Mouse (Mus musculus): ENCODE measurements at regions not wholly inside any gene's neighbourhood (a gene's known extent, or its start where the extent isn't known, plus 50 kb on each side); places are given as distances from the start of the nearest gene placed in this dataset.

GRCm38 (mm10) chr3:81589109-81589508 lies 343.3 kb upstream of the Ctso start:
- 82% methylated on average over 3 of the region's 3 CpGs for whole genome bisulfite sequencing

GRCm38 (mm10) chr3:81629157-81629556 lies 303.2 kb upstream of the Ctso start:
- Histone ChIP-seq H3K9me3 (no peaks in the 10 kb centered on the region), H3K4me3 (no peak overlapping the region), H3K27me3 (no peaks in the 10 kb centered on the region), H3K4me2 (no peak overlapping the region), H3K9ac (no peak overlapping the region), H3K36me3 (no peaks in the 10 kb centered on the region), H3K4me1 (no peaks in the 10 kb centered on the region), H3K27ac (no peak overlapping the region)
- ATAC-seq (ENCODE audit: insufficient number of reproducible peaks, low FRiP score, low TSS enrichment, low read depth): no peak
- WGBS: 47% methylated on average over 2 of the region's 2 CpGs

More at GRCm38 (mm10) chr3:81589109-81589508, 343.3 kb upstream of the Ctso start:
- Histone ChIP-seq H3K27me3 (no peaks in the 10 kb centered on the region), H3K4me1 (no peaks in the 10 kb centered on the region), H3K27ac (no peak overlapping the region), H3K36me3 (no peaks in the 10 kb centered on the region), H3K4me3 (no peak overlapping the region), H3K9me3 (no peaks in the 10 kb centered on the region), H3K9ac (no peak overlapping the region), H3K4me2 (no peak overlapping the region)
- ATAC-seq (ENCODE audit: insufficient number of reproducible peaks, low FRiP score, low TSS enrichment, low read depth): no peak

GRCm38 (mm10) chr3:81658490-81658889 lies 273.9 kb upstream of the Ctso start:
- ATAC-seq (ENCODE audit: insufficient number of reproducible peaks, low FRiP score, low TSS enrichment, low read depth): no peak

GRCm38 (mm10) chr3:81661620-81662019 lies 270.8 kb upstream of the Ctso start:
- 24% methylated on average over 1 of the region's 1 CpGs for WGBS
- no peak overlapping the region for H3K27ac ChIP-seq
- no peak overlapping the region for H3K9ac ChIP-seq
- no peak overlapping the region for H3K4me3 ChIP-seq
- H3K27me3 ChIP-seq: no peaks in the 10 kb centered on the region
- H3K9me3 ChIP-seq: no peaks in the 10 kb centered on the region
- no peak for ATAC-seq (ENCODE audit: insufficient number of reproducible peaks, low FRiP score, low TSS enrichment, low read depth)
- H3K4me2 ChIP-seq: no peak overlapping the region
- no peaks in the 10 kb centered on the region for H3K36me3 ChIP-seq
- H3K4me1 ChIP-seq: no peaks in the 10 kb centered on the region

More at GRCm38 (mm10) chr3:81658490-81658889, 273.9 kb upstream of the Ctso start:
- Histone ChIP-seq H3K4me2 (no peak overlapping the region), H3K27ac (no peak overlapping the region), H3K9me3 (no peaks in the 10 kb centered on the region), H3K4me3 (no peak overlapping the region), H3K4me1 (no peaks in the 10 kb centered on the region), H3K27me3 (no peaks in the 10 kb centered on the region), H3K9ac (no peak overlapping the region), H3K36me3 (no peaks in the 10 kb centered on the region)
- WGBS: 20% methylated on average over 3 of the region's 3 CpGs

GRCm38 (mm10) chr3:81666262-81666661 lies 266.1 kb upstream of the Ctso start:
- no peak overlapping the region for H3K4me3 ChIP-seq
- ATAC-seq (ENCODE audit: insufficient number of reproducible peaks, low FRiP score, low TSS enrichment, low read depth): no peak
- WGBS: 24% methylated on average over 2 of the region's 2 CpGs
- no peaks in the 10 kb centered on the region for H3K4me1 ChIP-seq
- H3K27me3 ChIP-seq: no peaks in the 10 kb centered on the region
- H3K9me3 ChIP-seq: no peaks in the 10 kb centered on the region
- H3K4me2 ChIP-seq: no peak overlapping the region
- no peak overlapping the region for H3K27ac ChIP-seq
- H3K36me3 ChIP-seq: no peaks in the 10 kb centered on the region
- H3K9ac ChIP-seq: no peak overlapping the region

GRCm38 (mm10) chr3:81676570-81676969 lies 255.8 kb upstream of the Ctso start:
- WGBS: 43% methylated on average over 1 of the region's 1 CpGs
- Histone ChIP-seq H3K9me3 (no peaks in the 10 kb centered on the region), H3K9ac (no peak overlapping the region), H3K36me3 (no peaks in the 10 kb centered on the region), H3K4me3 (no peak overlapping the region), H3K4me2 (no peak overlapping the region), H3K27me3 (no peaks in the 10 kb centered on the region), H3K27ac (no peak overlapping the region), H3K4me1 (no peaks in the 10 kb centered on the region)
- ATAC-seq (ENCODE audit: insufficient number of reproducible peaks, low FRiP score, low TSS enrichment, low read depth): no peak

GRCm38 (mm10) chr3:81701974-81702697 lies 230.3 kb upstream of the Ctso start:
- WGBS: 41% methylated on average over 1 of the region's 1 CpGs
- no peaks in the 10 kb centered on the region for H3K27me3 ChIP-seq

GRCm38 (mm10) chr3:81718911-81719310 lies 213.5 kb upstream of the Ctso start:
- Histone ChIP-seq H3K4me1 (no peaks in the 10 kb centered on the region), H3K9me3 (no peaks in the 10 kb centered on the region), H3K27ac (no peak overlapping the region), H3K9ac (no peak overlapping the region), H3K36me3 (no peaks in the 10 kb centered on the region), H3K4me3 (no peak overlapping the region), H3K27me3 (no peaks in the 10 kb centered on the region), H3K4me2 (no peak overlapping the region)
- no peak for ATAC-seq (ENCODE audit: insufficient number of reproducible peaks, low FRiP score, low TSS enrichment, low read depth)
- 92% methylated on average over 1 of the region's 1 CpGs for WGBS

More at GRCm38 (mm10) chr3:81701974-81702697, 230.3 kb upstream of the Ctso start:
- H3K9me3 ChIP-seq: no peaks in the 10 kb centered on the region
- no peak overlapping the region for H3K9ac ChIP-seq
- no peaks in the 10 kb centered on the region for H3K4me1 ChIP-seq
- H3K4me2 ChIP-seq: no peak overlapping the region
- H3K4me3 ChIP-seq: no peak overlapping the region
- no peak for ATAC-seq (ENCODE audit: insufficient number of reproducible peaks, low FRiP score, low TSS enrichment, low read depth)
- no peak overlapping the region for H3K27ac ChIP-seq
- H3K36me3 ChIP-seq: no peaks in the 10 kb centered on the region

- 47% methylated on average over 8 of the region's 8 CpGs for WGBS
- ATAC-seq (ENCODE audit: insufficient number of reproducible peaks, low FRiP score, low TSS enrichment, low read depth): no peak
- Histone ChIP-seq H3K4me3 (no peak overlapping the region), H3K27me3 (no peaks in the 10 kb centered on the region), H3K9me3 (no peaks in the 10 kb centered on the region), H3K36me3 (no peaks in the 10 kb centered on the region), H3K4me1 (no peaks in the 10 kb centered on the region), H3K9ac (no peak overlapping the region), H3K4me2 (no peak overlapping the region), H3K27ac (no peak overlapping the region)
Observed at GRCm38 (mm10) chr3:81735463-81735862, 196.9 kb upstream of the Ctso start.

- ATAC-seq (ENCODE audit: insufficient number of reproducible peaks, low FRiP score, low TSS enrichment, low read depth): no peak
- no peaks in the 10 kb centered on the region for H3K9me3 ChIP-seq
- H3K4me2 ChIP-seq: no peak overlapping the region
- H3K4me3 ChIP-seq: no peak overlapping the region
- H3K27ac ChIP-seq: no peak overlapping the region
- H3K9ac ChIP-seq: no peak overlapping the region
- H3K27me3 ChIP-seq: no peaks in the 10 kb centered on the region
- no peaks in the 10 kb centered on the region for H3K36me3 ChIP-seq
- no peaks in the 10 kb centered on the region for H3K4me1 ChIP-seq
Observed at GRCm38 (mm10) chr3:81736838-81737237, 195.6 kb upstream of the Ctso start.

- 24% methylated on average over 5 of the region's 5 CpGs for WGBS
- no peak overlapping the region for H3K4me3 ChIP-seq
- no peaks in the 10 kb centered on the region for H3K4me1 ChIP-seq
- no peak overlapping the region for H3K9ac ChIP-seq
- H3K36me3 ChIP-seq: no peaks in the 10 kb centered on the region
- ATAC-seq (ENCODE audit: insufficient number of reproducible peaks, low FRiP score, low TSS enrichment, low read depth): no peak
- no peaks in the 10 kb centered on the region for H3K9me3 ChIP-seq
- no peaks in the 10 kb centered on the region for H3K27me3 ChIP-seq
- no peak overlapping the region for H3K4me2 ChIP-seq
- H3K27ac ChIP-seq: no peak overlapping the region
Observed at GRCm38 (mm10) chr3:81742124-81742523, 190.3 kb upstream of the Ctso start.

GRCm38 (mm10) chr3:81750164-81750563 lies 182.2 kb upstream of the Ctso start:
- no peak overlapping the region for H3K4me3 ChIP-seq
- no peak overlapping the region for H3K9ac ChIP-seq
- no peak for ATAC-seq (ENCODE audit: insufficient number of reproducible peaks, low FRiP score, low TSS enrichment, low read depth)
- no peaks in the 10 kb centered on the region for H3K27me3 ChIP-seq
- 49% methylated on average over 1 of the region's 1 CpGs for WGBS
- H3K9me3 ChIP-seq: no peaks in the 10 kb centered on the region
- no peaks in the 10 kb centered on the region for H3K4me1 ChIP-seq
- no peak overlapping the region for H3K4me2 ChIP-seq
- H3K27ac ChIP-seq: no peak overlapping the region
- no peaks in the 10 kb centered on the region for H3K36me3 ChIP-seq

GRCm38 (mm10) chr3:81752955-81753354 lies 179.4 kb upstream of the Ctso start:
- Histone ChIP-seq H3K9me3 (no peaks in the 10 kb centered on the region), H3K4me3 (no peak overlapping the region), H3K4me2 (no peak overlapping the region), H3K27me3 (no peaks in the 10 kb centered on the region), H3K9ac (no peak overlapping the region), H3K4me1 (no peaks in the 10 kb centered on the region), H3K27ac (no peak overlapping the region), H3K36me3 (no peaks in the 10 kb centered on the region)
- 31% methylated on average over 4 of the region's 4 CpGs for WGBS
- ATAC-seq (ENCODE audit: insufficient number of reproducible peaks, low FRiP score, low TSS enrichment, low read depth): no peak
